Mouse (Mus musculus): ENCODE results near the gene Slc7a15. TPM values are rescaled to one million over a fixed set of nuclear protein-coding genes. Genes with fewer than 3 reads are reported as not detected.

Gene Slc7a15
- not detected for polyA plus RNA-seq (2017; shearing (Covaris generic))

DNA sequence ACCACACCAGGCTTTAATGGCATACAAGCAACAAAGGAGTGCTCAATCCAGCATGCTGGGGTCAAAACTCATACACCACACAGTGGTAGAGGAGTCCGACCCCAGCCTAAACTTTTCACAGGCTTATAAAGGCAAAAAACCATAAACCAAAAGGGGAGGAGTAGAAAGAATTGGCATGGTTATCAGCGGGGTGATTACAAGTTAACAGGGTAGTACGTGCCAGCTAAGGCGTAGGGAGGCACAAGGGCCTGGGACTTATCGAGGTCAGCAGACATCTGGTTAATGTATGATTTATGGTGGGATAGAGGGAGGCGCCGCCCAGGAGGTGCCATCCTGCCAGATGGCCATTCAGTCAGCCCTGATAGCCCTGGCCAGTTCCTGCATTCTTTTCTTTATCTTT, at the start of gene Slc7a15:
Slc7a15 (minus strand) TSS at position 101 of the 400 bp plus-strand sequence.

DNA sequence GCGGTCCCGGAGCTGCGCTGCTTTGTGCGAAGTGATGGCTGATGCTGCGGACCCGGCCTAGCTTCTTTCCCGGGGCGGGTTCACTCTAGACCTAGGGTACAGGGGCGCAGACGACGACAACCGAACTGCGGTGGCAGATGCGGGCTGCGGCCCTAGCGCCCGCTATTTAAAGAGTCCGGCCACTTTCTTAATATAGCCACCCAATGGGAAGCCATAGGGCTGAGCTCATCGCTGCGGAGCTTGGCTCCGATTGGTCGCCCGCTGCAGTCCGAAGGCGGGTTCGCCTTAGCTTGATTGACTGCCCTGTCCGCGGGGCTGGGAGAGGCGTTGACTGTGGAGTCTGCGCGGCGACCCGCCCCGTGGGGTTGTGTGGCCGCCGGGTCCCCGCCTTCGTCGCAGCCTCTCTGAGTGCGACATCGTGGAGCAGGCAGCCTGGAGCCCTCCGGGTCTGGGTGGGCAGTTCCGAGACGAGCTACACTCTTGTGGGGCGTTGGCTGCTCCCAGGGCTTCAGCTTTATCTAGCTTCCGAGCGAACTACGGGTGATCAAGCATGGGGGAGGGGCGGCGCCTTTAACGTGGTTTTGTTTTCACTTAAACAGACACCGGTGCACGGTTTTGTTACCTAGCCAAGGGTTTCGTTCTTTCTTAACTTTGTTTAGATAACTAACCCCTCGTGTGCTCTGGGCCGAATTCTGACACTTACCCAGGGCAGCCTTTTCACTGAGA, 98.8 kb downstream of the Slc7a15 start, which contains the start of gene Rhob:
Rhob (minus strand) TSS at position 139 of the 726 bp plus-strand sequence.

Other genes with a start within 250 kb of the Slc7a15 start
- 10 to 100 TPM in 1 of 2 experiments, 1 to 10 TPM in 1; 5.8 to 13.3 TPM for gene Rhob, start 99.1 kb downstream of the Slc7a15 start, polyA plus RNA-seq (2017; shearing (Covaris generic))
- gene Pum2, start 75.1 kb upstream of the Slc7a15 start, polyA plus RNA-seq (2017; shearing (Covaris generic)), result 10 to 100 TPM in 1 of 2 experiments, 1 to 10 TPM in 1; 7.9 to 11.7 TPM
- gene Sdc1, start 172.3 kb upstream of the Slc7a15 start, polyA plus RNA-seq (2017; shearing (Covaris generic)), result 1 to 10 TPM in 1 of 2 experiments, under 1 TPM in 1; 0.71 to 1.3 TPM